Mouse (Mus musculus) retina, adult 2 months (tissue): ENCODE data around the gene Fdxr.

Source experiments
- DNase-seq: peaks from one replicate; pipeline ENCODE4 v3.0.0-alpha.2; 2012; ENCODE audit warnings: low read depth, low spot score

Fdxr gene

GRCm38 (mm10) chr11:115241402-115241801 lies 35.4 kb downstream of the Fdxr start:
- DNase-seq, result no peak

- no peak for DNase-seq
Measured at GRCm38 (mm10) chr11:115236570-115236969, 40.3 kb downstream of the Fdxr start.

- DNase-seq, result no peak
Measured at GRCm38 (mm10) chr11:115234320-115235044, 42.4 kb downstream of the Fdxr start.

GRCm38 (mm10) chr11:115233526-115234290 lies 43.1 kb downstream of the Fdxr start:
- no peak for DNase-seq

GRCm38 (mm10) chr11:115232889-115233288 lies 44.0 kb downstream of the Fdxr start:
- DNase-seq, result no peak

GRCm38 (mm10) chr11:115231924-115232323 lies 44.9 kb downstream of the Fdxr start:
- DNase-seq, result no peak

- no peak for DNase-seq
Measured at GRCm38 (mm10) chr11:115231168-115231915, 45.5 kb downstream of the Fdxr start.

GRCm38 (mm10) chr11:115229021-115229930 lies 47.6 kb downstream of the Fdxr start:
- DNase-seq, result no peak

- no peak for DNase-seq
Measured at GRCm38 (mm10) chr11:115228430-115228829, 48.4 kb downstream of the Fdxr start.

- DNase-seq, result no peak
Measured at GRCm38 (mm10) chr11:115227640-115228039, 49.2 kb downstream of the Fdxr start.

- no peak for DNase-seq
Measured at GRCm38 (mm10) chr11:115226811-115227491, 49.9 kb downstream of the Fdxr start.

GRCm38 (mm10) chr11:115225301-115225700 lies 51.5 kb downstream of the Fdxr start:
- no peak for DNase-seq

- DNase-seq, result no peak
Measured at GRCm38 (mm10) chr11:115224889-115225288, 52.0 kb downstream of the Fdxr start.

GRCm38 (mm10) chr11:115223877-115224276 lies 53.0 kb downstream of the Fdxr start:
- no peak for DNase-seq

GRCm38 (mm10) chr11:115223451-115223850 lies 53.4 kb downstream of the Fdxr start:
- DNase-seq, result no peak

- no peak for DNase-seq
Measured at GRCm38 (mm10) chr11:115222570-115222969, 54.3 kb downstream of the Fdxr start.

- no peak for DNase-seq
Measured at GRCm38 (mm10) chr11:115222077-115222476, 54.8 kb downstream of the Fdxr start.

- DNase-seq, result no peak
Measured at GRCm38 (mm10) chr11:115219685-115220084, 57.2 kb downstream of the Fdxr start.

GRCm38 (mm10) chr11:115219263-115219662 lies 57.6 kb downstream of the Fdxr start:
- DNase-seq, result no peak
